Mouse (Mus musculus): ENCODE results near the gene St7l. TPM values are rescaled to one million over a fixed set of nuclear protein-coding genes. Genes with fewer than 3 reads are reported as not detected.
"Not testable (repeated sequence)": the region's sequence is repeated elsewhere in the genome, so short reads cannot be mapped to it uniquely, and the experiment has no call there.

Gene St7l
- polyA plus RNA-seq, 1 experiment from 2014 or later, result 31.0 TPM

- H3K4me3 ChIP-seq (ENCODE audit: inconsistent target), result no peak overlapping the region
- peaks cover 12% of the 10 kb centered on the region for H3K36me3 ChIP-seq (ENCODE audit: inconsistent target)
- WGBS (ENCODE audit: missing documents), result 31% methylated on average over 1 of the region's 1 CpGs
- peaks cover 100% of the 10 kb centered on the region for H3K79me2 ChIP-seq (ENCODE audit: inconsistent target)
- H3K27ac ChIP-seq, result no peak overlapping the region
Observed at GRCm38 (mm10) chr3:104856106-104856505, 7.7 kb upstream of the St7l start.

DNA sequence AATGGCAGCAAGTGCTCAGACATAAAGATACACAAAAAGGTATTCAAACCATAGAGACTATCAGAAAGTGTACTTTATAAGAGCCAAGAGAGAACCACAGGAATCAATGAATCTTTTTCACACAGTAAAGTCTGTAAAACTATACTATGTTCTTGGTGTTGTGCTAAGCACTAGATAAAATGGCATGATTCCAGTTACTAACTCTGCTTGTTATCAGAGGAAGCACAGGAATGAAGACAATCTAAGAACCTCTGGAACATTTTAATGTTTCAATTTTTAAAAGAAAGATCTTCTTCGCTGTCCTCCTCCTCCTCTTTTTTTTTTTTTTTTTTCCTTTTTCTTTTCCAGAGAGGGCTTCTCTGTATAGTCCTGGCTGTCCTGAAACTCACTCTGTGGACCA lies 5.2 kb upstream of the St7l start:
- no CpG with 5 or more reads among the region's 1 CpGs for WGBS (ENCODE audit: missing documents)
- H3K79me2 ChIP-seq (ENCODE audit: inconsistent target), result peaks cover 100% of the 10 kb centered on the region
- H3K36me3 ChIP-seq (ENCODE audit: inconsistent target), result peaks cover 12% of the 10 kb centered on the region
- no peak overlapping the region for H3K4me3 ChIP-seq (ENCODE audit: inconsistent target)
- H3K27ac ChIP-seq, result no peak overlapping the region

DNA sequence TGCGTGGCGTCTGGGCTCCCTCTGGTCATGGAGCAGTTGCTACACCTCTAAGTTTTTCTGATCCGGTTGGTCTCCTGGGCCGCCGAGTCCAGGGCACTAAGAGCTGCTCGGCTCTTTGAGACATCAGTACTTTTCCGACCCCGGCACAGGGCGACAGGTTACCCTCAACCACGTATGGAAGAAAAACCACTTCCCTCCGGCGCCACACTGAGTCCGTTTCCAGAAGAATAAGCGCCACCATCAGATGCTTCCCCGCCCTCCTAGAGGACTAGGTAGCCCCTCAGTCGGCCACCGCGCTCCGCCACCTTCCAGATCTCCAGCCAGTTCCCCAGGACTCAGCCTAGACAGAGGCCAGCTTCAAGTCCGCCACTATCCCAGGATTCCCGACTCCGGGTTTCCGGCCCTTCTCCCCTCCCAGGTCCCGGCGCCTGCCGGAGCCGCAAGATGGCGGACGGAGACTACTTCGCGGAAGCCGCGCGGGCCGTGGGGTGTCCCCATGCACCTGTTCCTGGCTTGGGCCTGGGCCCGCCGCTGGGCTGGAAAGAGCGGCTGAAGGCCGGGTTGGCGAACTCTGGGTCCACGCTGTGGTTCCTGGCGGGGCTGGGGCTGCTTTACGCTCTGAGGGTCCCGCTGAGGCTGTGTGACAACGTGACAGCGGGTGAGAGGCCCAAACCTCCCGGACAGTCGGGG lies 991 bp downstream of the St7l start:
- Histone ChIP-seq H3K27ac (peak overlapping the region; percentile 99), H3K36me3 (ENCODE audit: inconsistent target) (no peaks in the 10 kb centered on the region), H3K4me3 (ENCODE audit: inconsistent target) (peak overlapping the region; percentile 96), H3K79me2 (ENCODE audit: inconsistent target) (peaks cover 78% of the 10 kb centered on the region)
- under 1% methylated on average over 37 of the region's 48 CpGs for WGBS (ENCODE audit: missing documents)

GRCm38 (mm10) chr3:104865341-104865788 lies 1.6 kb downstream of the St7l start:
- H3K79me2 ChIP-seq (ENCODE audit: inconsistent target), result peaks cover 72% of the 10 kb centered on the region
- H3K4me3 ChIP-seq (ENCODE audit: inconsistent target), result peak overlapping the region; percentile 96
- H3K36me3 ChIP-seq (ENCODE audit: inconsistent target), result peaks cover 2% of the 10 kb centered on the region
- peak overlapping the region; percentile 99 for H3K27ac ChIP-seq
- WGBS (ENCODE audit: missing documents), result 2% methylated on average over 11 of the region's 12 CpGs

DNA sequence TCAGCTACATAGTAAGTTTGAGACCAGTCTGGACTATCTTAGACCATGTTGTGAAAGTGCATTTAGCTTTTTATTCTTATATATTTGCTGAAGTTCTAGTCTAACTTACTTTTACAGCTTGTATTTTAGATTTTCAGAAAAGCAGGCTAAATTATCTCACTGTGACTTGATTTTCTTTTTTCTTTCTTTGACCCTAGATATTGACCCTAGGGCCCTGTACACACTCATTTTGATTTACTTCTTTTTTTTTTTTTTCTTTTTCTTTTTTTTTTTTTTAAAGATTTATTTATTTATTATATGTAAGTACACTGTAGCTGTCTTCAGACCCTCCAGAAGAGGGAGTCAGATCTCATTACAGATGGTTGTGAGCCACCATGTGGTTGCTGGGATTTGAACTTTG lies 2.9 kb downstream of the St7l start:
- H3K4me3 ChIP-seq (ENCODE audit: inconsistent target), result not testable (repeated sequence)

DNA sequence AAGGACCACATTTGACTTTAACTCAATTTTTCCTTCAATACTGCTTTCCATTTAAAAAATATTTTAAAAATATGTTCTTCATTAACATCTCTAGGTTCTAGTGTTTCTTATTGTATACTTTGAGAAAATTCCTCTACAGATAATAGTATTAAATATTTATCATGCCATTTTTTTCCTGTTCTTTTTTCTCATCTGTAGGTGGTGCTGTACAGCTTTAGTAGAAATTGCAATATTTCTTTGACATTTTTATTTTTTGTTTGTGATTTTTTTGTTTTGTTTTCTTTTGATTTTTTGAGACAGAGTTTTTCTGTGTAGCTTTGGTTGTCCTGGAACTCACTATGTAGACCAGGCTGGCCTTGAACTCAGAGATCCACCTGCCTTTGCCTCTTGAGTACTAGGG lies 5.8 kb downstream of the St7l start:
- H3K4me3 ChIP-seq (ENCODE audit: inconsistent target), result no peak overlapping the region
- no peak overlapping the region for H3K27ac ChIP-seq
- H3K36me3 ChIP-seq (ENCODE audit: inconsistent target), result peaks cover 42% of the 10 kb centered on the region

More for the DNA sequence above, 2.9 kb downstream of the St7l start:
- Histone ChIP-seq H3K36me3 (ENCODE audit: inconsistent target) (peaks cover 15% of the 10 kb centered on the region), H3K79me2 (ENCODE audit: inconsistent target) (peaks cover 59% of the 10 kb centered on the region)
- H3K27ac ChIP-seq, result not testable (repeated sequence)

DNA sequence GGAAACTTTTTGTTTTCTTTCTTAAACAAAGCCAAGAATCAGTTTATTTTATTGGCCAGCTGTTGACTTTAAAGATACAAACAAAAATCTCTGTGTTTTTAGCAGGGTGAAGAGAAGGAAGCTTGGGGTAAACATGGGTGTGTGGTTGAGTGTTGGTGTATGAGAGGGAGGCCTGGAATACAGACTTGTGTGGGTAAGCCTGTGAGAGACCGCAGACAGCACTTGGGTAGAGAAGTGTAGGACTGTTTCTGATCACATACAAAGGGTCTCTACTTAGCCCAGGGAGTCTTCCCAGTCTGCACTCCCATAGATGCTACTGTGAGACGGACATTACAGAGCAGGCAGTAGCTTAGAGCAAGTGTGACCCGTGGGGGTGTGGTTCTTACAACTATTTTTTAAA lies 24.8 kb downstream of the St7l start:
- Histone ChIP-seq H3K36me3 (ENCODE audit: inconsistent target) (peaks cover 41% of the 10 kb centered on the region), H3K79me2 (ENCODE audit: inconsistent target) (no peaks in the 10 kb centered on the region), H3K27ac (no peak overlapping the region), H3K4me3 (ENCODE audit: inconsistent target) (no peak overlapping the region)
- WGBS (ENCODE audit: missing documents), result 91% methylated on average over 3 of the region's 3 CpGs

More for the DNA sequence above, 5.8 kb downstream of the St7l start:
- H3K79me2 ChIP-seq (ENCODE audit: inconsistent target), result peaks cover 32% of the 10 kb centered on the region

GRCm38 (mm10) chr3:104896141-104896540 lies 32.3 kb downstream of the St7l start:
- Histone ChIP-seq H3K4me3 (ENCODE audit: inconsistent target) (no peak overlapping the region), H3K79me2 (ENCODE audit: inconsistent target) (no peaks in the 10 kb centered on the region), H3K36me3 (ENCODE audit: inconsistent target) (peaks cover 53% of the 10 kb centered on the region), H3K27ac (no peak overlapping the region)
- 96% methylated on average over 3 of the region's 3 CpGs for WGBS (ENCODE audit: missing documents)

GRCm38 (mm10) chr3:104901154-104901553 lies 37.3 kb downstream of the St7l start:
- 100% methylated on average over 4 of the region's 4 CpGs for WGBS (ENCODE audit: missing documents)
- peaks cover 28% of the 10 kb centered on the region; the same call in 1 of the 2 replicates for H3K36me3 ChIP-seq (ENCODE audit: inconsistent target)

DNA sequence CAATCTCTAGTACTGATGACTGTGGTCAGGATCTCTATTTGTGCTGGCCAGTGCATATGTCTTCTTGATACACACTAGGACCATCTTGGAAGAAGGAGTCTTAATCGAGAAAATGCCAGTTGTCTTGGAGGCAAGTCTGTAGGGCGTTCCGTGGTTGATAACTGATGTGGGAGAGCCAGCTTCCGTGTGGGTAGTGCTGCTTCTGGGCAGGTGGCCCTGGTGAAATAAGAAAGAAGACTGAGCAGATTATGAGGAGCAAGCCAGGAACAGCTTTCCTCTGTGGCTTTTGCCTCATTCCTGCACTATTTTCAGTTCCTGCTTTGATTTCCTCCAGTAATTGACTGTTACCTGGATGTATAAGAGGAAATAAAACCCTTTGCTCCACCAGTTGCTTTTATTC lies 41.6 kb downstream of the St7l start:
- peaks cover 13% of the 10 kb centered on the region; the same call in 1 of the 2 replicates for H3K36me3 ChIP-seq (ENCODE audit: inconsistent target)
- no peak overlapping the region for H3K27ac ChIP-seq
- H3K79me2 ChIP-seq (ENCODE audit: inconsistent target), result no peaks in the 10 kb centered on the region
- H3K4me3 ChIP-seq (ENCODE audit: inconsistent target), result no peak overlapping the region
- 94% methylated on average over 4 of the region's 4 CpGs for WGBS (ENCODE audit: missing documents)

More at GRCm38 (mm10) chr3:104901154-104901553, 37.3 kb downstream of the St7l start:
- Histone ChIP-seq H3K27ac (no peak overlapping the region), H3K4me3 (ENCODE audit: inconsistent target) (no peak overlapping the region), H3K79me2 (ENCODE audit: inconsistent target) (no peaks in the 10 kb centered on the region)

- Histone ChIP-seq H3K27ac (no peak overlapping the region), H3K79me2 (ENCODE audit: inconsistent target) (no peaks in the 10 kb centered on the region), H3K4me3 (ENCODE audit: inconsistent target) (no peak overlapping the region), H3K36me3 (ENCODE audit: inconsistent target) (peaks cover 13% of the 10 kb centered on the region; the same call in 1 of the 2 replicates)
- 100% methylated on average over 3 of the region's 3 CpGs for WGBS (ENCODE audit: missing documents)
Observed at GRCm38 (mm10) chr3:104906007-104906406, 42.2 kb downstream of the St7l start.

GRCm38 (mm10) chr3:104909195-104909594 lies 45.4 kb downstream of the St7l start:
- H3K4me3 ChIP-seq (ENCODE audit: inconsistent target), result no peak overlapping the region
- 0 out of 2 replicates have a peak, but pooled peaks cover 13% of the 10 kb centered on the region for H3K36me3 ChIP-seq (ENCODE audit: inconsistent target)
- WGBS (ENCODE audit: missing documents), result 98% methylated on average over 6 of the region's 6 CpGs
- no peaks in the 10 kb centered on the region for H3K79me2 ChIP-seq (ENCODE audit: inconsistent target)
- no peak overlapping the region for H3K27ac ChIP-seq

DNA sequence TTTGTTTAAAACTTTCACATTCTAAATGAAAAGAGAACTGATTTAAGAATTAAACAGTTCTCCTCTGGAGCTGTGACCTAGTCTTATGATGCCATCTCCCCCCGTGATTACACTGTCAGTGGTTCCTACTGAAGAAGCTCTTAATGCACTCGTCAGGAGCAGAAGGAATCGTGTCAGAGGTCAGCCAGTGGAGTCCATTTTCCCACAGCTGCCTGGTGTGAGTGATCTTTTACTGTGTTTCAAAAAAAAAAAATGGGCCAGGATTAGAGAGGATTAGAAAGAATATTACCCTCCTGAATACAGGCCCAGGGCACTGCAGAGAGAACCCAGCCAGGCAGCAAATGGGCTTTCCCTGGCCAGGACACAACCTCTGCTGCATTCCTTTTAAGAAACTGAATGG lies 51.2 kb downstream of the St7l start:
- H3K36me3 ChIP-seq (ENCODE audit: inconsistent target), result peaks cover 4% of the 10 kb centered on the region; the same call in 1 of the 2 replicates
- no peaks in the 10 kb centered on the region for H3K79me2 ChIP-seq (ENCODE audit: inconsistent target)
- WGBS (ENCODE audit: missing documents), result 81% methylated on average over 3 of the region's 3 CpGs
- H3K4me3 ChIP-seq (ENCODE audit: inconsistent target), result no peak overlapping the region
- no peak overlapping the region for H3K27ac ChIP-seq

DNA sequence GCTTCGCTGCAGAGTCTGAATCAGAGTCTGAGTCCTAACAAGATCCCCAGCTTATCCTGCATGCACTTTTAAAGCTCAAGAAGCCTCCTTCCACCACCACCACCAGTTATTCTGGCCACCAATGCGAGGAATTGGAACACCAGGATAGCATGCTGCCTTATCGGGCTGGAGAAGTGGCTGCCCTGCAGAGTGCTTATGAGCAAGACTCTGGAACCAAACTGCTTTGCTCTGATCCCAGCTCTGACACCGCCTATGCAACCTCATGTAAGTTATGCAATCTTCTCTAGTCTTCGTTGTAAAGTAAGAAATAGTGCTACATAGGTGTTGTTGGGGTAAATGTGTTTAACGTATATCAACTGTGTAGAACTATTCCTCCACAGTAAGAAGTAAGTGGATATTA lies 65.6 kb downstream of the St7l start:
- H3K27ac ChIP-seq, result no peak overlapping the region
- H3K36me3 ChIP-seq (ENCODE audit: inconsistent target), result peaks cover 36% of the 10 kb centered on the region
- H3K79me2 ChIP-seq (ENCODE audit: inconsistent target), result no peaks in the 10 kb centered on the region
- 88% methylated on average over 6 of the region's 6 CpGs for WGBS (ENCODE audit: missing documents)
- H3K4me3 ChIP-seq (ENCODE audit: inconsistent target), result no peak overlapping the region

DNA sequence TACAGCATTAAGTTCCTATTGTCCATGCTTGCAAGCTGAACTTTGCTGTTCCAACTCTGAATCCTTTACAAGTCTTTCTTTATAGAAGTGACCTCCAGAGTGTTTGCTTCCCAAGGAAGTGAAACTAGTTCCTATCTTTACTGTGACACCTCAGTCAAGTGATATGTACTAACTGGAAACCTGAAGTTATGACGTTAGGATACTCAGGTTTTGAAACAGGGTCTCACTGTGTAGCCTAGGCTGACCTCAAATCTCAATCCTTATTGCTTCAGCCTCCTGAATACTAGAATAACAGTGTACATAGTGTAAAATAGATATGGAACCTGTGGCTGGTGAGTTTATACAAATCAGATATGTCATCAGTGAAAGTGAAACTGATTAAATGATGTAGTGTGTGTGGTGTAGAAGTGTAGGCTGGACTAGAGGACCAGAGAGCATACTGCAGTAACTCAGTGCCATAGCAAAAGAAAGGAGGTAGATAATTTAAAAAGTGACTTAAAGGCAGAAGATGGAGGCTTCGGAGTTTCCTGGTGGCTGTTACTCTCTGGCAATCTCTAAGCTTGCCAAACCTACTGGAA lies 74.0 kb downstream of the St7l start:
- H3K4me3 ChIP-seq (ENCODE audit: inconsistent target), result no peak overlapping the region

More for the DNA sequence above, 74.0 kb downstream of the St7l start:
- Histone ChIP-seq H3K36me3 (ENCODE audit: inconsistent target) (no peaks in the 10 kb centered on the region), H3K79me2 (ENCODE audit: inconsistent target) (no peaks in the 10 kb centered on the region), H3K27ac (no peak overlapping the region)
- WGBS (ENCODE audit: missing documents), result 58% methylated on average over 2 of the region's 2 CpGs
